8 mouse cellular contexts compared by ENCODE assay signal in the genomic region with DNA sequence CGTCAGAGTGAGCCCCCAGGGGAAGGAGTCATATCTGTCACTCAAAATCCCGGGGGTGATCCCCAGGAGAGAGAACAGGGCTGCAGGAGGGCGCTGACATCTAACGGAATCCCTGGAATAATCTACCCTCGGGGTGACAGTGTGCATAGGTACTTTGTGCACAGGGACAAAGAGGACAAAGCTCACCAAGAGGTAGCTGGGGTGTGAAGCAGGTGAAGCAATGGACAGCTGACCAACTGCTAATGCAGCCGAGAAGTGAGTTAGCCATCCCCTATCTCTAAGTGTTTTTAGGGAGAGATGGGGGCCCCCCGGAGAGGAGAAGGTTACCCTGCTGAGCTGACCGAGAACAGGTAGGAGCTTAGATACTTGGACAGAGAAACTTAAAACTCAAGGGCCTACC. TPM values are rescaled to one million over a fixed set of nuclear protein-coding genes. Genes with fewer than 3 reads are reported as not detected.
DNase-seq lines count a peak whose midpoint lies in the region; ATAC-seq and TF ChIP-seq lines count a peak whose summit lies in the region.

No protein-coding gene starts in this region.

- 14% methylated on average over 8 of the region's 8 CpGs for WGBS in liver, adult 2 months
- 22% methylated on average over 8 of the region's 8 CpGs for WGBS in embryonic facial prominence, embryonic 14.5 days
- WGBS in intestine, postnatal 0 days, result 18% methylated on average over 8 of the region's 8 CpGs
- 29% methylated on average over 8 of the region's 8 CpGs for WGBS in neural tube, embryonic 12.5 days

- H3K9me3 ChIP-seq in embryonic facial prominence, embryonic 14.5 days (ENCODE audit: control insufficient read depth, low read length), result no peaks in the 10 kb centered on the region
- no peaks in the 10 kb centered on the region for H3K9me3 ChIP-seq in intestine, postnatal 0 days (ENCODE audit: control insufficient read depth)
- no peaks in the 10 kb centered on the region for H3K9me3 ChIP-seq in neural tube, embryonic 12.5 days

- TF ChIP-seq CTCF in liver, adult 2 months (IDR thresholded peaks at IDR 0.05; ENCODE audit: low read depth, low read length), result no peak
- no peak for TF ChIP-seq CTCF in intestine, postnatal 0 days (IDR thresholded peaks at IDR 0.05; ENCODE audit: low read depth)

- H3K4me2 ChIP-seq in embryonic facial prominence, embryonic 14.5 days (ENCODE audit: low read depth, low read length), result peak overlapping the region; percentile 61
- peak overlapping the region; percentile 90 for H3K4me2 ChIP-seq in intestine, postnatal 0 days (replicated peaks; ENCODE audit: low read depth)
- H3K4me2 ChIP-seq in neural tube, embryonic 12.5 days (replicated peaks), result peak overlapping the region; percentile 81

- ATAC-seq in embryonic facial prominence, embryonic 14.5 days (ENCODE audit: low read depth), result no peak
- peak; percentile 15; the same call in 1 of the 2 replicates for ATAC-seq in intestine, postnatal 0 days
- no peak for ATAC-seq in neural tube, embryonic 12.5 days (ENCODE audit: low FRiP score, low read depth)

- 0 out of 2 replicates have a peak, but pooled peaks cover 3% of the 10 kb centered on the region for H3K79me2 ChIP-seq in liver, adult 2 months (ENCODE audit: control insufficient read depth, insufficient read depth, low read length)

- peak; percentile 53 for DNase-seq in liver, adult 2 months (ENCODE audit: extremely low read depth, low read depth, low spot score)
- no peak for DNase-seq in liver
- no peak for DNase-seq in embryonic facial prominence, embryonic 14.5 days (ENCODE audit: low spot score)
- no peak for DNase-seq in cerebellum, postnatal 14 days
- no peak for DNase-seq in left cerebral cortex, postnatal 36 days (ENCODE audit: low spot score in 2 of 2)
- DNase-seq in layer of hippocampus, adult 9-11 months, result no peak

- peak overlapping the region; percentile 98 for H3K4me3 ChIP-seq in liver, adult 2 months (ENCODE audit: insufficient read depth, low read depth, low read length)
- H3K4me3 ChIP-seq in embryonic facial prominence, embryonic 14.5 days (ENCODE audit: low read depth, low read length), result peak overlapping the region; percentile 93
- H3K4me3 ChIP-seq in intestine, postnatal 0 days (ENCODE audit: low read depth, low read length), result peak overlapping the region; percentile 99
- peak overlapping the region; percentile 91 for H3K4me3 ChIP-seq in neural tube, embryonic 12.5 days

- H3K4me1 ChIP-seq in liver, adult 2 months (ENCODE audit: control insufficient read depth, insufficient read depth, low read length), result peaks cover 3% of the 10 kb centered on the region; the same call in 1 of the 2 replicates
- H3K4me1 ChIP-seq in embryonic facial prominence, embryonic 14.5 days (ENCODE audit: control insufficient read depth, insufficient read depth, low read length), result peaks cover 6% of the 10 kb centered on the region
- no peaks in the 10 kb centered on the region for H3K4me1 ChIP-seq in intestine, postnatal 0 days (replicated peaks; ENCODE audit: control insufficient read depth, insufficient read depth, low read length)
- H3K4me1 ChIP-seq in neural tube, embryonic 12.5 days, result peaks cover 24% of the 10 kb centered on the region

- no peak for TF ChIP-seq POLR2A in liver, adult 2 months (IDR thresholded peaks at IDR 0.05; ENCODE audit: extremely low read depth, insufficient read depth, low read length)

- H3K9ac ChIP-seq in liver, adult 2 months (ENCODE audit: low read depth, low read length), result peak overlapping the region; percentile 70
- peak overlapping the region; percentile 93 for H3K9ac ChIP-seq in embryonic facial prominence, embryonic 14.5 days (ENCODE audit: low read depth, low read length)
- peak overlapping the region; percentile 94 for H3K9ac ChIP-seq in intestine, postnatal 0 days (ENCODE audit: low read depth, low read length)
- peak overlapping the region; percentile 99 for H3K9ac ChIP-seq in neural tube, embryonic 12.5 days

- H3K27me3 ChIP-seq in liver, adult 2 months (ENCODE audit: control insufficient read depth, insufficient read depth, low read length), result no peaks in the 10 kb centered on the region
- H3K27me3 ChIP-seq in embryonic facial prominence, embryonic 14.5 days (replicated peaks; ENCODE audit: control insufficient read depth, insufficient read depth, low read length), result no peaks in the 10 kb centered on the region
- H3K27me3 ChIP-seq in intestine, postnatal 0 days (replicated peaks; ENCODE audit: control insufficient read depth, insufficient read depth, low read length), result no peaks in the 10 kb centered on the region
- no peaks in the 10 kb centered on the region for H3K27me3 ChIP-seq in neural tube, embryonic 12.5 days (replicated peaks)

- H3K27ac ChIP-seq in liver, adult 2 months (replicated peaks; ENCODE audit: insufficient read depth, low read depth, low read length), result peak overlapping the region; percentile 69
- no peak overlapping the region for H3K27ac ChIP-seq in embryonic facial prominence, embryonic 14.5 days (replicated peaks; ENCODE audit: low read depth, low read length)
- peak overlapping the region; percentile 85; the same call in 1 of the 2 replicates for H3K27ac ChIP-seq in intestine, postnatal 0 days (ENCODE audit: low read depth, low read length)
- no peak overlapping the region for H3K27ac ChIP-seq in neural tube, embryonic 12.5 days

- H3K36me3 ChIP-seq in liver, adult 2 months (ENCODE audit: control insufficient read depth, insufficient read depth, low read length), result no peaks in the 10 kb centered on the region; the same call in 1 of the 2 replicates
- H3K36me3 ChIP-seq in embryonic facial prominence, embryonic 14.5 days (ENCODE audit: control insufficient read depth, insufficient read depth, low read length), result peaks cover 43% of the 10 kb centered on the region
- H3K36me3 ChIP-seq in intestine, postnatal 0 days (ENCODE audit: control insufficient read depth, insufficient read depth), result peaks cover 32% of the 10 kb centered on the region
- H3K36me3 ChIP-seq in neural tube, embryonic 12.5 days, result peaks cover 38% of the 10 kb centered on the region

- intact Hi-C loops in left cerebral cortex, postnatal 36 days (cut with DNase I), result loop anchor here (1.0 kb wide), 1 partner anchor 23 kb away; no protein-coding TSS in a partner anchor

RNA-seq across cellular contexts. Expression of a gene that starts 1.5 kb away (rescaled TPM):
- 5.0 and 7.0 TPM in 2 replicates for total RNA-seq in liver, adult 2 months (2014; rRNA removed)
- 4.8 and 5.8 TPM in 2 replicates for polyA plus RNA-seq in liver, adult 2 months (2012; rRNA removed)
- 13.0 and 17.9 TPM in 2 replicates for polyA plus RNA-seq in embryonic facial prominence, embryonic 14.5 days (2014; fragmentation: Nextera tagmentation; extraction: Ambion mirVana)
- 3.0 and 3.8 TPM in 2 replicates for polyA plus RNA-seq in intestine, postnatal 0 days (2015; fragmentation: Nextera tagmentation; extraction: Ambion mirVana)
- polyA plus RNA-seq in neural tube, embryonic 12.5 days (2016; fragmentation: Nextera tagmentation; extraction: Ambion mirVana), result 31.8 and 35.3 TPM in 2 replicates
- 10 to 100 TPM; 22.1 to 24.7 TPM for total RNA-seq in left cerebral cortex, postnatal 36 days (2021)

RNA-seq across cellular contexts. Expression of a gene that starts 25.5 kb away (rescaled TPM):
- total RNA-seq in liver, adult 2 months (2014; rRNA removed), result 14.5 and 18.3 TPM in 2 replicates
- polyA plus RNA-seq in liver, adult 2 months (2012; rRNA removed), result 12.4 and 13.6 TPM in 2 replicates
- 35.9 and 47.7 TPM in 2 replicates for polyA plus RNA-seq in embryonic facial prominence, embryonic 14.5 days (2014; fragmentation: Nextera tagmentation; extraction: Ambion mirVana)
- 16.7 and 20.6 TPM in 2 replicates for polyA plus RNA-seq in intestine, postnatal 0 days (2015; fragmentation: Nextera tagmentation; extraction: Ambion mirVana)
- polyA plus RNA-seq in neural tube, embryonic 12.5 days (2016; fragmentation: Nextera tagmentation; extraction: Ambion mirVana), result 54.1 and 61.2 TPM in 2 replicates
- 10 to 100 TPM; 63.1 to 81.0 TPM for total RNA-seq in left cerebral cortex, postnatal 36 days (2021)

RNA-seq across cellular contexts. Expression of a gene that starts 25.7 kb away (rescaled TPM):
- 1.5 and 1.9 TPM in 2 replicates for total RNA-seq in liver, adult 2 months (2014; rRNA removed)
- polyA plus RNA-seq in liver, adult 2 months (2012; rRNA removed), result 1.3 and 1.7 TPM in 2 replicates
- 9.9 and 10.4 TPM in 2 replicates for polyA plus RNA-seq in embryonic facial prominence, embryonic 14.5 days (2014; fragmentation: Nextera tagmentation; extraction: Ambion mirVana)
- polyA plus RNA-seq in intestine, postnatal 0 days (2015; fragmentation: Nextera tagmentation; extraction: Ambion mirVana), result 3.0 and 3.1 TPM in 2 replicates
- polyA plus RNA-seq in neural tube, embryonic 12.5 days (2016; fragmentation: Nextera tagmentation; extraction: Ambion mirVana), result 14.0 and 14.1 TPM in 2 replicates
- 1 to 10 TPM; 9.3 to 9.7 TPM for total RNA-seq in left cerebral cortex, postnatal 36 days (2021)

RNA-seq across cellular contexts. Expression of a gene that starts 41.0 kb away (rescaled TPM):
- 20.1 and 22.2 TPM in 2 replicates for total RNA-seq in liver, adult 2 months (2014; rRNA removed)
- polyA plus RNA-seq in liver, adult 2 months (2012; rRNA removed), result 33.4 and 40.5 TPM in 2 replicates
- polyA plus RNA-seq in embryonic facial prominence, embryonic 14.5 days (2014; fragmentation: Nextera tagmentation; extraction: Ambion mirVana), result 35.2 TPM in 2 replicates
- 25.1 and 25.7 TPM in 2 replicates for polyA plus RNA-seq in intestine, postnatal 0 days (2015; fragmentation: Nextera tagmentation; extraction: Ambion mirVana)
- 49.2 and 54.8 TPM in 2 replicates for polyA plus RNA-seq in neural tube, embryonic 12.5 days (2016; fragmentation: Nextera tagmentation; extraction: Ambion mirVana)
- total RNA-seq in left cerebral cortex, postnatal 36 days (2021), result 10 to 100 TPM; 69.2 to 81.4 TPM

RNA-seq across cellular contexts. Expression of a gene that starts 52.9 kb away (rescaled TPM):
- total RNA-seq in liver, adult 2 months (2014; rRNA removed), result 2.7 and 2.8 TPM in 2 replicates
- 0.20 TPM in 1 of 2 replicates, not detected in the other for polyA plus RNA-seq in liver, adult 2 months (2012; rRNA removed)
- 4.1 and 5.3 TPM in 2 replicates for polyA plus RNA-seq in embryonic facial prominence, embryonic 14.5 days (2014; fragmentation: Nextera tagmentation; extraction: Ambion mirVana)
- polyA plus RNA-seq in intestine, postnatal 0 days (2015; fragmentation: Nextera tagmentation; extraction: Ambion mirVana), result 1.9 and 3.8 TPM in 2 replicates
- polyA plus RNA-seq in neural tube, embryonic 12.5 days (2016; fragmentation: Nextera tagmentation; extraction: Ambion mirVana), result 4.1 and 6.1 TPM in 2 replicates
- total RNA-seq in left cerebral cortex, postnatal 36 days (2021), result 1 to 10 TPM in 1 of 2 experiments, not detected in 1; 3.4 TPM

Comparison
In these comparisons a context has a peak if more than half of its experiments do, and no peak if none do; other contexts are left out.
1. H3K27ac ChIP-seq: peak in liver, adult 2 months (single experiment) and intestine, postnatal 0 days (single experiment); none in embryonic facial prominence, embryonic 14.5 days (single experiment) and neural tube, embryonic 12.5 days (single experiment).
2. Peak in every context shown above with its lines, with median percentiles within 50 percentile points of each other: H3K4me3 ChIP-seq, H3K9ac ChIP-seq and H3K4me2 ChIP-seq.